8 mouse cellular contexts compared by ENCODE assay signal in the genomic region with DNA sequence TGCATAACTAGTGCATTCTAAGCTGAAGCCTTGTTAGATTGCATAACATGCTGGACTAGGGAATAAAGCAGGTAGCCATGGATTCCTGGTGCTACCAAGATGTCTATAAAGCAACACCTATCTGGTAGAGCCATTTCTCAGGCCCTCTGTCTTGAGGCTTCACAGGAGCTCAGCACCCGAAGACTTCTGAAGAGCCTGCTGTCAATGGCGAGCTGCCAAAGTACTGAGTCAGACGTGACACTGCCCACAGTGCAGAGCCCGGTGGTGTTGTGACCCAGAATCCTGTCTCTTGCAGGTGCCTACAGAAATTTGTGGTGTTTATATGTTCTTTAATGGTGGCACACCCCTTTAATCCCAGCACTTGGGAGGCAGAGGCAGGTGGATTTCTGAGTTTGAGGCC. TPM values are rescaled to one million over a fixed set of nuclear protein-coding genes. Genes with fewer than 3 reads are reported as not detected.
DNase-seq lines count a peak whose midpoint lies in the region; ATAC-seq lines count a peak whose summit lies in the region.

No protein-coding gene starts in this region.

- peak; percentile 30; the same call in 1 of the 2 replicates for ATAC-seq in megakaryocyte progenitor cell, adult 5-6 weeks (replicated peaks; ENCODE audit: poor library complexity)

- peak; percentile 20 to 57 for DNase-seq in kidney, postnatal 36 days
- DNase-seq in kidney, postnatal 4 days, result no peak
- DNase-seq in MN1 (ENCODE audit: low spot score), result peak; percentile 82
- DNase-seq in brain, adult 2 months (ENCODE audit: low read depth, low spot score), result peak; percentile 58
- no peak for DNase-seq in spleen, adult 12 weeks (ENCODE audit: low spot score)
- DNase-seq in layer of hippocampus, postnatal 14 days (ENCODE audit: low spot score in 2 of 2), result no peak
- DNase-seq in kidney, postnatal 14 days, result no peak

RNA-seq across cellular contexts. Expression of a gene that starts 53.4 kb away (rescaled TPM):
- total RNA-seq in megakaryocyte progenitor cell, adult 5-6 weeks (2015), result 20.9 and 31.8 TPM in 2 replicates
- total RNA-seq in megakaryocyte progenitor cell, adult 5-6 weeks (2017), result 17.8 and 24.5 TPM in 2 replicates
- total RNA-seq in layer of hippocampus, postnatal 14 days (2021), result 10 to 100 TPM; 19.3 to 19.6 TPM

Comparison
In these comparisons a context has a peak if more than half of its experiments do, and no peak if none do; other contexts are left out.
1. DNase-seq: peak in kidney, postnatal 36 days (2 of 2), MN1 (single experiment) and brain, adult 2 months (single experiment); none in kidney, postnatal 4 days (0 of 2), spleen, adult 12 weeks (single experiment), layer of hippocampus, postnatal 14 days (0 of 2) and kidney, postnatal 14 days (single experiment).